Mouse (Mus musculus) stomach, embryonic 14.5 days (tissue): ENCODE data around the gene Gzmm. TPM values are rescaled to one million over a fixed set of nuclear protein-coding genes. Genes with fewer than 3 reads are reported as not detected.

Experiments
- ATAC-seq: fragments of 200-750 bp; cut with Nextera tagmentation; 2 replicates; pipeline ENCODE4 v1.8.0; 2017; ENCODE audit warnings: low read depth, moderate TSS enrichment; ENCODE audit not compliant: insufficient number of reproducible peaks, insufficient read depth, low FRiP score
- H3K27ac ChIP-seq: fragments of 300-500 bp; sonication (generic); 2 replicates; pipeline ENCODE4 v1.5.1; 2014; ENCODE audit warnings: mild to moderate bottlenecking, low read length, moderate library complexity, mixed read lengths
- H3K27me3 ChIP-seq: fragments of 300-500 bp; sonication (generic); 2 replicates; pipeline ENCODE4 v1.6.1; 2014; ENCODE audit warnings: low read length, control low read depth, mixed read lengths; ENCODE audit not compliant: control insufficient read depth, insufficient read depth
- H3K36me3 ChIP-seq: fragments of 300-500 bp; sonication (generic); 2 replicates; pipeline ENCODE4 v1.6.1; 2014; ENCODE audit warnings: mild to moderate bottlenecking, control low read depth, low read length, moderate library complexity, mixed read lengths; ENCODE audit not compliant: control insufficient read depth, insufficient read depth
- H3K4me1 ChIP-seq: fragments of 300-500 bp; sonication (generic); 2 replicates; pipeline ENCODE4 v1.6.1; 2014; ENCODE audit warnings: low read length, control low read depth, mixed read lengths; ENCODE audit not compliant: control insufficient read depth, insufficient read depth
- H3K4me2 ChIP-seq: fragments of 300-500 bp; sonication (generic); replicated peaks from 2 replicates; pipeline ENCODE4 v1.6.1; 2014; ENCODE audit warnings: low read depth, low read length, control low read depth
- H3K4me3 ChIP-seq: fragments of 300-500 bp; sonication (generic); 2 replicates; pipeline ENCODE4 v1.5.1; 2014; ENCODE audit warnings: low read depth, low read length, control low read depth
- H3K9ac ChIP-seq: fragments of 300-500 bp; sonication (generic); replicated peaks from 2 replicates; pipeline ENCODE4 v1.6.1; 2014; ENCODE audit warnings: low read depth, mild to moderate bottlenecking, control low read depth, low read length, moderate library complexity, mixed read lengths
- H3K9me3 ChIP-seq: fragments of 300-500 bp; sonication (generic); 2 replicates; pipeline ENCODE4 v1.6.1; 2016; ENCODE audit warnings: low read depth, low read length, control low read depth; ENCODE audit not compliant: control insufficient read depth
- WGBS: fragments of 180-500 bp; shearing (Covaris S2); extraction: QIAGEN DNeasy Blood & Tissue Kit; methylation state at CpG from one replicate; pipeline ENCODE4 v1.1.7; 2014; 5-methylcytosine and 5-hydroxymethylcytosine counted together
- polyA plus RNA-seq: library from polyadenylated mRNA; unstranded; fragments of >200 nt; fragmentation: Nextera tagmentation; extraction: Ambion mirVana; gene quantifications from 2 replicates; pipeline ENCODE4 v1.2.1, GENCODE M21; 2014

The Gzmm gene
- polyA plus RNA-seq, 1 experiment from 2014 or later, result 1.0 TPM

GRCm38 (mm10) chr10:79682916-79683582 is 5.8 kb upstream of the Gzmm start:
- Histone ChIP-seq H3K27ac (peak overlapping the region; percentile 75; the same call in 1 of the 2 replicates), H3K4me3 (peak overlapping the region; percentile 68), H3K9ac (peak overlapping the region; percentile 85), H3K9me3 (no peaks in the 10 kb centered on the region), H3K4me1 (peaks cover 18% of the 10 kb centered on the region; the same call in 1 of the 2 replicates), H3K36me3 (peaks cover 39% of the 10 kb centered on the region), H3K27me3 (no peaks in the 10 kb centered on the region), H3K4me2 (peak overlapping the region; percentile 90)
- 6% methylated on average over 10 of the region's 10 CpGs for WGBS
- ATAC-seq, result no peak

GRCm38 (mm10) chr10:79683726-79684640 is 4.8 kb upstream of the Gzmm start:
- peak overlapping the region; percentile 90; the same call in 1 of the 2 replicates for H3K4me2 ChIP-seq
- peaks cover 48% of the 10 kb centered on the region for H3K36me3 ChIP-seq
- no peak overlapping the region for H3K27ac ChIP-seq
- H3K27me3 ChIP-seq, result no peaks in the 10 kb centered on the region
- no peak overlapping the region; the same call in 1 of the 2 replicates for H3K9ac ChIP-seq
- peaks cover 18% of the 10 kb centered on the region; the same call in 1 of the 2 replicates for H3K4me1 ChIP-seq
- ATAC-seq, result no peak
- 84% methylated on average over 6 of the region's 6 CpGs for WGBS
- peak overlapping the region; percentile 68; the same call in 1 of the 2 replicates for H3K4me3 ChIP-seq
- H3K9me3 ChIP-seq, result no peaks in the 10 kb centered on the region

GRCm38 (mm10) chr10:79684770-79685600 is 3.8 kb upstream of the Gzmm start:
- H3K4me3 ChIP-seq, result no peak overlapping the region
- no peaks in the 10 kb centered on the region for H3K27me3 ChIP-seq
- no peak overlapping the region for H3K9ac ChIP-seq
- 92% methylated on average over 25 of the region's 25 CpGs for WGBS
- no peak for ATAC-seq
- peaks cover 18% of the 10 kb centered on the region; the same call in 1 of the 2 replicates for H3K4me1 ChIP-seq
- H3K9me3 ChIP-seq, result no peaks in the 10 kb centered on the region
- H3K36me3 ChIP-seq, result peaks cover 52% of the 10 kb centered on the region
- no peak overlapping the region for H3K4me2 ChIP-seq
- H3K27ac ChIP-seq, result no peak overlapping the region

DNA sequence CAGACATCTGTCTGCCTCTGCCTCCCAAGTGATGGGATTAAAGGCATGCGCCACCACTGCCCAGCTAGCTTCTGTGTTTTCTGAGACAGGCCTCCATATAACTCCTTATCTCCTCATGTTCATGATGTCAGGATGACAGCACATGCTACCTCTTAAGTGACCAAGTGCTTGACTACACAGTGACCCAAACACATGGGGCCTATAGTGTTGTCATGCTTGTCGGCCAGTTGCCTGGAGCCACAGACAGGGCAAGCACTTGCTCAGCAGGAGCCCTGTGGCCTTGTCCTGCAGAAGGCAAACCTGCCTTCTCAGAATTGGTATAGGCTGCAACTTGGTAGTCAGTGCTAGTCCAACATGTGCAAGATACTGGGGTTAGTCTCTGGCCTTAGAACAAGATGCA is 2.6 kb upstream of the Gzmm start:
- no peaks in the 10 kb centered on the region for H3K27me3 ChIP-seq
- H3K9me3 ChIP-seq, result no peaks in the 10 kb centered on the region
- no peak overlapping the region for H3K4me2 ChIP-seq
- WGBS, result 85% methylated on average over 2 of the region's 2 CpGs
- no peak overlapping the region for H3K4me3 ChIP-seq
- no peak for ATAC-seq
- H3K36me3 ChIP-seq, result peaks cover 52% of the 10 kb centered on the region
- H3K27ac ChIP-seq, result no peak overlapping the region
- no peak overlapping the region for H3K9ac ChIP-seq
- peaks cover 13% of the 10 kb centered on the region; the same call in 1 of the 2 replicates for H3K4me1 ChIP-seq

DNA sequence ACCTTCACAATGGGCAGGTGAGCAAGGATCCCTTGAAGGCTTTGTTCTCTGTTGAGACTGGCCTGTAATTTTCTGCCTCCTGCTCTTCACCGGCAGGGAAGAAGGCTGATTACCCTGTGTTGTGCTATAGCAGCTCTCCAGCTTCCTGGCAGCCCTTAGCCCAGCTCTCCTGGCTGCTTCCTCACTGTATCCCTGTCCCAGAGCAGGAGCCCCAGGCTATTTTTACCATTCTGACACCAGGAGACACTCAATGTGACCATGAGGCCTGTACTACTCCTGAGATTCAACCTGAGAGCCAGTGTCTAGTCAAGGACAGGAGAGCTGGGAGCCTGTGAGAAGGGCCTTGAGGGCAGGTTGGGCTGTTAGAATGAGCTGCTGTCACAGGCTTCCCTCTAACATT is 2.1 kb upstream of the Gzmm start:
- H3K9ac ChIP-seq, result no peak overlapping the region
- WGBS, result 93% methylated on average over 1 of the region's 1 CpGs

DNA sequence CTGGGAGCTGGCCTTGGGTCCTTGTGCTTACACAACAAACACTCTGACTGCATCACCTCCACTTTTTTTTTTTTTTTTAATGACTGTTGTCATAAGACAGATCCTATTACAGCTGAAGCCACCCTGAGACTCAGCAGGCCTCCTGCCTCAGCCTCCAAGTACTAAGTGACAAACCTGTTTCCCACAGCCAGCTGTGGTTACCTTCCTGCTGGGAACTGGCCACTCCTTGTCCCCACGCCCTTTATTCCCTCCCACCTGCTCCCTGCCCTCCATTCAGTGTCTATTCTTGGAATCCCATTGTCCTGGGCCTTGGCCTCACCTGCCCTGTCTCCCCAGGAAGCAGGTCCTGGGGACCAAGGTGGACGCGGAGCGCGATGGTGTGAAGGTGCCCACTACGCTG is 1.3 kb upstream of the Gzmm start:
- Histone ChIP-seq H3K4me1 (peaks cover 13% of the 10 kb centered on the region; the same call in 1 of the 2 replicates), H3K36me3 (peaks cover 52% of the 10 kb centered on the region), H3K27me3 (no peaks in the 10 kb centered on the region), H3K4me2 (no peak overlapping the region), H3K9me3 (peaks cover 2% of the 10 kb centered on the region; the same call in 1 of the 2 replicates), H3K27ac (no peak overlapping the region), H3K4me3 (no peak overlapping the region), H3K9ac (no peak overlapping the region)
- whole genome bisulfite sequencing, result 94% methylated on average over 6 of the region's 6 CpGs
- no peak for ATAC-seq

More for the DNA sequence above, 2.1 kb upstream of the Gzmm start:
- H3K27ac ChIP-seq, result no peak overlapping the region
- H3K4me1 ChIP-seq, result peaks cover 13% of the 10 kb centered on the region; the same call in 1 of the 2 replicates
- H3K4me3 ChIP-seq, result no peak overlapping the region
- no peak for ATAC-seq
- H3K27me3 ChIP-seq, result no peaks in the 10 kb centered on the region
- peaks cover 52% of the 10 kb centered on the region for H3K36me3 ChIP-seq
- no peak overlapping the region for H3K4me2 ChIP-seq
- no peaks in the 10 kb centered on the region for H3K9me3 ChIP-seq

- no peak overlapping the region for H3K9ac ChIP-seq
- H3K27ac ChIP-seq, result no peak overlapping the region
- no peaks in the 10 kb centered on the region for H3K27me3 ChIP-seq
- ATAC-seq, result no peak
- WGBS, result 88% methylated on average over 3 of the region's 3 CpGs
- peaks cover 2% of the 10 kb centered on the region; the same call in 1 of the 2 replicates for H3K9me3 ChIP-seq
- H3K4me2 ChIP-seq, result no peak overlapping the region
- H3K4me1 ChIP-seq, result no peaks in the 10 kb centered on the region
- H3K36me3 ChIP-seq, result peaks cover 49% of the 10 kb centered on the region
- no peak overlapping the region for H3K4me3 ChIP-seq
Observed at GRCm38 (mm10) chr10:79689178-79689577, 358 bp downstream of the Gzmm start.
